Mouse (Mus musculus) midbrain, embryonic 16.5 days (tissue): Measurements from ENCODE around the gene Naa16. TPM values are rescaled to one million over a fixed set of nuclear protein-coding genes. Genes with fewer than 3 reads are reported as not detected.

Experiments used
- ATAC-seq: fragments of 200-750 bp; cut with Nextera tagmentation; 2 replicates; pipeline ENCODE4 v1.8.0; 2017; ENCODE audit warnings: moderate TSS enrichment
- H3K27ac ChIP-seq: fragments of 300-500 bp; sonication (generic); 2 replicates; pipeline ENCODE4 v1.5.1; 2014; ENCODE audit warnings: mild to moderate bottlenecking, low read length, mixed read lengths
- H3K27me3 ChIP-seq: fragments of 300-500 bp; sonication (generic); 2 replicates; pipeline ENCODE4 v1.6.1; 2014; ENCODE audit warnings: low read depth, low read length, mixed read lengths; ENCODE audit not compliant: control insufficient read depth, insufficient read depth
- H3K36me3 ChIP-seq: fragments of 300-500 bp; sonication (generic); 2 replicates; pipeline ENCODE4 v1.6.1; 2014; ENCODE audit warnings: mild to moderate bottlenecking, low read length, moderate library complexity, mixed read lengths; ENCODE audit not compliant: control insufficient read depth, insufficient read depth
- H3K4me1 ChIP-seq: fragments of 300-500 bp; sonication (generic); 2 replicates; pipeline ENCODE4 v1.6.1; 2014; ENCODE audit warnings: mild to moderate bottlenecking, low read length, mixed read lengths; ENCODE audit not compliant: control insufficient read depth, insufficient read depth
- H3K4me2 ChIP-seq: fragments of 300-500 bp; sonication (generic); 2 replicates; pipeline ENCODE4 v1.6.1; 2014; ENCODE audit warnings: mild to moderate bottlenecking, low read length, mixed read lengths
- H3K4me3 ChIP-seq: fragments of 300-500 bp; sonication (generic); 2 replicates; pipeline ENCODE4 v1.5.1; 2014; ENCODE audit warnings: low read depth, mild to moderate bottlenecking, low read length, moderate library complexity, mixed read lengths
- H3K9ac ChIP-seq: fragments of 300-500 bp; sonication (generic); 2 replicates; pipeline ENCODE4 v1.6.1; 2014; ENCODE audit warnings: low read depth, low read length, mixed read lengths
- H3K9me3 ChIP-seq: fragments of 300-500 bp; sonication (generic); replicated peaks from 2 replicates; pipeline ENCODE4 v1.6.1; 2014; ENCODE audit warnings: mild to moderate bottlenecking, low read length, mixed read lengths; ENCODE audit not compliant: control insufficient read depth, poor library complexity, severe bottlenecking
- WGBS: fragments of 180-500 bp; shearing (Covaris S2); extraction: QIAGEN DNeasy Blood & Tissue Kit; methylation state at CpG from one replicate; pipeline ENCODE4 v1.1.7; 2014; 5-methylcytosine and 5-hydroxymethylcytosine counted together
- polyA plus RNA-seq: library from polyadenylated mRNA; unstranded; fragments of >200 nt; fragmentation: Nextera tagmentation; extraction: Ambion mirVana; gene quantifications from 2 replicates; pipeline ENCODE4 v1.2.1, GENCODE M21; 2015

The Naa16 gene
- polyA plus RNA-seq, 1 experiment from 2014 or later, result 17.1 TPM

DNA sequence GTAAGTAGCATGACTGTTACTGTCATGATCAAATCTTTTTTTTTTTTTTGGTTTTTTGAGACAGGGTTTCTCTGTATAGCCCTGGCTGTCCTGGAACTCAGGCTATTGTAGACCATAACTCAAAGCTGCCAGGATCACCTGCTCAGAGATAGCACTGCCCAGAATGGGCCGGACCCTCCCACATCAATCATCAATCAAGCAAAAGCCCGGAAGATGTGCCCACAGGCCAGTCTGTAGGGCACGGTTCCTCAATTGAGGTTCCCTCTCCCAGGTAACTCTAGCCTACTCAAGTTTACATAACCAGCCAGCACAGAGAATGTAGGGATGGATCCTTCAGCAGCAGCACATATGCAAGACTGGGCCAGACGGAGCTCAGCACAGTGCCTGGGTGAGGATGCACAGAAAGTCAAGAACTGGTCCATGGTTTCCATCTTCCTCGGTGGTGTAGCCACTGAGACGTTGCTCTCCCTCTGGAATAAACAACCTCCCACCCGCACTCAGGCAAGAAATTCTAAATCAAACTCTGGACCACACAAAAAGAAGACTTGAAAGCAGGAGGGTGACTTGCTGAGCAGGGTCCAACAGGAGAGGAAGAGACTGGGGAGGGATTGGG is 103.2 kb downstream of the Naa16 start:
- Histone ChIP-seq H3K4me3 (no peak overlapping the region), H3K27me3 (no peaks in the 10 kb centered on the region), H3K4me1 (peaks cover 7% of the 10 kb centered on the region; the same call in 1 of the 2 replicates), H3K4me2 (no peak overlapping the region), H3K36me3 (no peaks in the 10 kb centered on the region), H3K9me3 (0 out of 2 replicates have a peak, but pooled peaks cover 2% of the 10 kb centered on the region), H3K9ac (no peak overlapping the region), H3K27ac (no peak overlapping the region)
- ATAC-seq, result no peak
- WGBS, result 95% methylated on average over 7 of the region's 7 CpGs

DNA sequence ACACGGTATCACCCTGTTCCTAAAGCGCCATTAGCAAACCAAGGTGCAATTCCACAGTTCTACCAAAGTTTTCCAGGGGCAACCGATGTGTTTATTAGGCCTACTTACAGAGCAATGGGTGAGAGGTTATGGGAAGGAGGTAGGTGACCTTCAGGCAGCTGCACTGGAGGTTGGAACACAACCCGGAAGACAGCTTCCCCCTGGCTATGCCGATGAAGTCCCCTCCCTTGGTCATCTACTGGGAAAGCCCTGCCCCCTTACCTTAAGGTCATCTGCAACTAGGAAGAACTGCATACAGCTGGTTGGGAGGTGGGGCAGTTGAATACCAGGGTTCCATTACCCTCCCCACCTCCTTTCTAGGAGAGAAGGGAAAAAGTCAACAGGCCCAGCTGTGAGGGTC is 105.0 kb downstream of the Naa16 start:
- Histone ChIP-seq H3K36me3 (no peaks in the 10 kb centered on the region), H3K9ac (no peak overlapping the region), H3K4me1 (peaks cover 3% of the 10 kb centered on the region; the same call in 1 of the 2 replicates), H3K27ac (no peak overlapping the region), H3K9me3 (0 out of 2 replicates have a peak, but pooled peaks cover 2% of the 10 kb centered on the region), H3K4me2 (no peak overlapping the region), H3K4me3 (no peak overlapping the region), H3K27me3 (no peaks in the 10 kb centered on the region)
- 95% methylated on average over 5 of the region's 5 CpGs for WGBS
- no peak for ATAC-seq

GRCm38 (mm10) chr14:79284616-79285015 is 106.0 kb downstream of the Naa16 start:
- 83% methylated on average over 4 of the region's 4 CpGs for WGBS
- no peak for ATAC-seq
- H3K9me3 ChIP-seq, result 0 out of 2 replicates have a peak, but pooled peaks cover 2% of the 10 kb centered on the region
- no peak overlapping the region for H3K27ac ChIP-seq
- H3K4me3 ChIP-seq, result no peak overlapping the region
- H3K9ac ChIP-seq, result no peak overlapping the region
- no peak overlapping the region for H3K4me2 ChIP-seq
- peaks cover 3% of the 10 kb centered on the region; the same call in 1 of the 2 replicates for H3K4me1 ChIP-seq
- H3K27me3 ChIP-seq, result no peaks in the 10 kb centered on the region
- no peaks in the 10 kb centered on the region for H3K36me3 ChIP-seq

GRCm38 (mm10) chr14:79283952-79284351 is 106.6 kb downstream of the Naa16 start:
- Histone ChIP-seq H3K36me3 (no peaks in the 10 kb centered on the region), H3K4me1 (peaks cover 2% of the 10 kb centered on the region; the same call in 1 of the 2 replicates), H3K9me3 (0 out of 2 replicates have a peak, but pooled peaks cover 2% of the 10 kb centered on the region), H3K4me3 (no peak overlapping the region), H3K4me2 (no peak overlapping the region), H3K9ac (no peak overlapping the region), H3K27ac (no peak overlapping the region), H3K27me3 (no peaks in the 10 kb centered on the region)
- ATAC-seq, result no peak
- 93% methylated on average over 7 of the region's 7 CpGs for whole genome bisulfite sequencing

- Histone ChIP-seq H3K9ac (no peak overlapping the region), H3K36me3 (no peaks in the 10 kb centered on the region), H3K4me2 (no peak overlapping the region), H3K27me3 (no peaks in the 10 kb centered on the region), H3K4me1 (0 out of 2 replicates have a peak, but pooled peaks cover 2% of the 10 kb centered on the region), H3K9me3 (0 out of 2 replicates have a peak, but pooled peaks cover 2% of the 10 kb centered on the region), H3K27ac (no peak overlapping the region), H3K4me3 (no peak overlapping the region)
- ATAC-seq, result no peak
- WGBS, result 90% methylated on average over 9 of the region's 9 CpGs
Measured at GRCm38 (mm10) chr14:79281894-79282553, 108.6 kb downstream of the Naa16 start.

DNA sequence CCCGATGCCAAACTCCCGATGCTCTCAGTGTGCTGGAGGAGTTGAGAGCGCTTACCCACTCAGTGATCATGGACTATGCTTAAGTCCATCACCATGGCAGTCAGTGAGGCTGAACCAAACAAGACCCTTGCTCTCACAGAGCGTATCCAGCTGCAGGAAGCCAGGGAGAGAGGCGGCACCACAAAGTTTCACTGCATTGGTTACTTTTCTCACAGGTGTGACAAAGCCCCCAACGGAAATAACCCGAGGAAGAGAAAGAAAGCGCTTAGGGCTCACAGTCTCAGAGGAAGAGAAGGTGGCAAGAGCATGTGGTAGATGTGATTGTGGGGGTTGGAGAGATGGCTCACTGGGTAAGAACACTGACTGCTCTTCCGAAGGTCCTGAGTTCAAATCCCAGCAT is 110.1 kb downstream of the Naa16 start:
- Histone ChIP-seq H3K4me3 (no peak overlapping the region), H3K27me3 (no peaks in the 10 kb centered on the region), H3K27ac (no peak overlapping the region), H3K36me3 (no peaks in the 10 kb centered on the region), H3K4me2 (no peak overlapping the region), H3K9ac (no peak overlapping the region), H3K9me3 (0 out of 2 replicates have a peak, but pooled peaks cover 2% of the 10 kb centered on the region), H3K4me1 (peaks cover 7% of the 10 kb centered on the region; the same call in 1 of the 2 replicates)
- 83% methylated on average over 9 of the region's 9 CpGs for WGBS
- ATAC-seq, result no peak

DNA sequence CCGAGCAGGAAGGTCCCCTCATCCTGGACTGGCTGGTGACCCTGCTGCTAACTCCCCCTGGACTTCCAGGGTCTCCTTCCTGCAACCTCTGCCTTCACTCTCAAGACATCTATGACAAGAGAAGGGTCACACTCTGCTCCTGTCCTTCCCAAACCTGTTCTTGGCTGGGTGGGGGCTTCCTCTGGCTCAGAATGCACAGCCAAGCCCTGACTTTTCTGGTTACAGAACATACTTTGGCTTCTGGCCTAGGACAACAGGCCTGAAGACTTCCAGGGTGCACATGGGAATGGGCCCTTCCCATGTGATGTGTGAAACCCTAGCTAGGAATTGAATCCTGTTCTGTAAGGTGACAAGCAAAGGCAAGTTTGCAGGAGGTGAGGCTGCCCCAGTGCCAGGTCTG is 111.1 kb downstream of the Naa16 start:
- no peak overlapping the region for H3K9ac ChIP-seq
- no peak overlapping the region for H3K4me2 ChIP-seq
- no peak for ATAC-seq
- 0 out of 2 replicates have a peak, but pooled peaks cover 2% of the 10 kb centered on the region for H3K9me3 ChIP-seq
- no peak overlapping the region for H3K27ac ChIP-seq
- WGBS, result 91% methylated on average over 1 of the region's 1 CpGs
- H3K4me3 ChIP-seq, result no peak overlapping the region
- H3K36me3 ChIP-seq, result no peaks in the 10 kb centered on the region
- no peaks in the 10 kb centered on the region for H3K27me3 ChIP-seq
- peaks cover 8% of the 10 kb centered on the region; the same call in 1 of the 2 replicates for H3K4me1 ChIP-seq

DNA sequence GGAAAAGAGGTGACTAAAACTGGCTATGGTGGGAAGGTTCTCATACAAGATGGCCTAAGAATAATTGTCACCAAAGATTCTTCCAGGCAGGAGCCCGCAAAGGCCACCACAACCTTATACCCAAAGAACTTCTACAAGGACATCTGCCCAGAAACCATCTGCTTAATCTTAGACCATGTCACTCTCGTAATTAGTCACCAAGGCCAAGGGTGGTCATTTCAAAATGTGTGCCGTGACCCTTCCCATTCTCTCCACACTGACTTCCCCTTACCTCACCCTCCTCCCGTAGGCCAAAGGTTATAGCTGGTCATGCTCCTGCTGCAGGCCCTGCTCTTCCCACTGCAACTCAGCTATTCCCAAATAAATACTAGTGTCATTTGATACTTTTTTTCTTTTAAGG is 111.7 kb downstream of the Naa16 start:
- Histone ChIP-seq H3K4me3 (no peak overlapping the region), H3K27ac (no peak overlapping the region), H3K9ac (no peak overlapping the region), H3K27me3 (no peaks in the 10 kb centered on the region), H3K36me3 (no peaks in the 10 kb centered on the region), H3K4me1 (peaks cover 8% of the 10 kb centered on the region), H3K9me3 (0 out of 2 replicates have a peak, but pooled peaks cover 2% of the 10 kb centered on the region), H3K4me2 (no peak overlapping the region)
- ATAC-seq, result no peak
- 94% methylated on average over 4 of the region's 4 CpGs for WGBS

DNA sequence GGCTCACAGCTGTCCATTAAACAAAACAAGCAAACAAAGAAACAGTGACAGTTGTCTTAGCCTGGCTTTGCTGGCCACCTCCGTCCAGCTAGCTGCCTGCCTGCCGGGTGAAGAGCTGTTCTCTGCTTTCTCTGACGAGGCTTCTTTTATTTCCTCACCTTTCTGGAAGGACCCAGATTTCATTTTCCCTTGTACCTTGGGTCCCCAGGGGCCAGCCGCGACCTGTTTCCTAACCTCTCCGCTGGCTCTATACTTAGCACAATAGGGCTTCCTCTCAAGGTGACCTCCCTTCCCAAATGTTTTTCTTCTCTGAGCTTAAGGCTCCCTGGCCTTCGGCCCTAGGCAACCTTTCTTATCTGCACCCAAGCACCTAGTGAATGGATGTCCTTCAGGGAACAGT is 112.7 kb downstream of the Naa16 start:
- H3K27ac ChIP-seq, result no peak overlapping the region
- WGBS, result 38% methylated on average over 7 of the region's 7 CpGs
- no peak for ATAC-seq

More for the DNA sequence above, 112.7 kb downstream of the Naa16 start:
- no peak overlapping the region for H3K4me3 ChIP-seq
- H3K4me1 ChIP-seq, result peaks cover 16% of the 10 kb centered on the region
- no peak overlapping the region for H3K4me2 ChIP-seq
- no peak overlapping the region for H3K9ac ChIP-seq
- no peaks in the 10 kb centered on the region for H3K36me3 ChIP-seq
- no peaks in the 10 kb centered on the region for H3K27me3 ChIP-seq
- no peaks in the 10 kb centered on the region for H3K9me3 ChIP-seq
